In the genomic region with DNA sequence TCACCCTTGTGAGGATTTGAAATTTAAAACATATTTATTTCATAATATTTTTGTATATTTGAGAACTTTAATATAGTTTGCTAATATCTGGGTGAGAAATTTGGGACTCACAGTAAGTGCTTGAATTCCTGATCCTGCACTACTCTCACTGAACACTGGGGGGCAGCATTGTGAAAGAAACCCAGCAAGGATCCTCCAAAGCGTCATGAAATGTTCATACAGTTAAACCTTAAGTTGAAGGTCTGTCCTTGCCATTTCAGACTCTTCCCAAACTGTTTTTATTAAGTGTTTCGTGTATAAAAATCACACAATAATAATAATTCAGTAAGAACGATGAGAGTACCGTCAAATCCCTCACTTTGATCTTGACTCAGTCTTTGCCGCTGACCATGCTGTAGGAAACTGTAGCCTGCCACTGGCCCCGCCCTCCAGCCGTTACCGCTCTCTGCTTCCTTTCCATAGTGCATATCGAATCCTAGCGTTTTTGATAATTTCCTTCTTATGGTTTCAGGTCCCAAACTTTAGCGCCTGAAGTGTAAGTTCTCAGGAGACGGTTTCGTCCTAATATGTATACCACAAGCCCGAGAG, we compare ENCODE assay signal across 7 mouse cellular contexts. TPM values are rescaled to one million over a fixed set of nuclear protein-coding genes. Genes with fewer than 3 reads are reported as not detected.
DNase-seq lines count a peak whose midpoint lies in the region; ATAC-seq and TF ChIP-seq lines count a peak whose summit lies in the region.

No protein-coding gene starts in this region.

- H3K9ac ChIP-seq in intestine, postnatal 0 days (ENCODE audit: low read depth, low read length) = no peak overlapping the region
- 0 out of 2 replicates have a peak overlapping the region, but pooled peaks have one; percentile 3 for H3K9ac ChIP-seq in midbrain, embryonic 12.5 days (replicated peaks)

- no peak overlapping the region for H3K27ac ChIP-seq in intestine, postnatal 0 days (ENCODE audit: low read depth, low read length)
- no peak overlapping the region for H3K27ac ChIP-seq in midbrain, embryonic 12.5 days (replicated peaks)
- H3K27ac ChIP-seq in small intestine, adult 2 months (ENCODE audit: insufficient read depth, low read depth, low read length) = no peak overlapping the region

- no peaks in the 10 kb centered on the region for H3K36me3 ChIP-seq in intestine, postnatal 0 days (ENCODE audit: control insufficient read depth, insufficient read depth)
- no peaks in the 10 kb centered on the region for H3K36me3 ChIP-seq in midbrain, embryonic 12.5 days
- no peaks in the 10 kb centered on the region for H3K36me3 ChIP-seq in small intestine, adult 2 months (ENCODE audit: control insufficient read depth, insufficient read depth, low read length)

- 0 out of 2 replicates have a peak overlapping the region, but pooled peaks have one; percentile 5 for H3K4me3 ChIP-seq in intestine, postnatal 0 days (ENCODE audit: low read depth, low read length)
- no peak overlapping the region for H3K4me3 ChIP-seq in midbrain, embryonic 12.5 days
- H3K4me3 ChIP-seq in small intestine, adult 2 months (ENCODE audit: low read depth, low read length) = no peak overlapping the region

- H3K9me3 ChIP-seq in intestine, postnatal 0 days (ENCODE audit: control insufficient read depth) = no peaks in the 10 kb centered on the region
- H3K9me3 ChIP-seq in midbrain, embryonic 12.5 days = no peaks in the 10 kb centered on the region

- no peaks in the 10 kb centered on the region for H3K27me3 ChIP-seq in intestine, postnatal 0 days (replicated peaks; ENCODE audit: control insufficient read depth, insufficient read depth, low read length)
- H3K27me3 ChIP-seq in midbrain, embryonic 12.5 days = peaks cover 4% of the 10 kb centered on the region
- H3K27me3 ChIP-seq in small intestine, adult 2 months (ENCODE audit: control insufficient read depth, insufficient read depth, low read length) = no peaks in the 10 kb centered on the region

- DNase-seq in adrenal gland, adult 2 months = peak; percentile 82
- peak; percentile 78 for DNase-seq in embryo, embryonic 11 days
- DNase-seq in left cerebral cortex, postnatal 4 days = peak; percentile 74

- H3K4me2 ChIP-seq in intestine, postnatal 0 days (replicated peaks; ENCODE audit: low read depth) = peak overlapping the region; percentile 46; the same call in 1 of the 2 replicates
- peak overlapping the region; percentile 37 for H3K4me2 ChIP-seq in midbrain, embryonic 12.5 days (replicated peaks)

- intact Hi-C loops in left cerebral cortex, postnatal 4 days (cut with DNase I) = loop anchor here (5.0 kb wide), 1 partner anchor 427 kb away; a partner anchor contains a TSS

- H3K4me1 ChIP-seq in intestine, postnatal 0 days (replicated peaks; ENCODE audit: control insufficient read depth, insufficient read depth, low read length) = no peaks in the 10 kb centered on the region
- H3K4me1 ChIP-seq in midbrain, embryonic 12.5 days = peaks cover 4% of the 10 kb centered on the region; the same call in 1 of the 2 replicates
- H3K4me1 ChIP-seq in small intestine, adult 2 months (ENCODE audit: control insufficient read depth, insufficient read depth, insufficient read length, low read length) = no peaks in the 10 kb centered on the region; the same call in 1 of the 2 replicates

- TF ChIP-seq POLR2A in small intestine, adult 2 months (IDR thresholded peaks at IDR 0.05; ENCODE audit: low read depth, low read length) = no peak

- TF ChIP-seq CTCF in intestine, postnatal 0 days (IDR thresholded peaks at IDR 0.05; ENCODE audit: low read depth) = peak; percentile 91
- peak; percentile 23; the same call in 1 of the 2 replicates for TF ChIP-seq CTCF in small intestine, adult 2 months (IDR thresholded peaks at IDR 0.05; ENCODE audit: extremely low read depth, insufficient read length, insufficient replicate concordance, low read depth, low read length)

- ATAC-seq in granulocyte monocyte progenitor cell, adult 5-6 weeks (replicated peaks; ENCODE audit: poor library complexity, severe bottlenecking) = peak; percentile 87
- ATAC-seq in intestine, postnatal 0 days = no peak
- peak; percentile 72; the same call in 1 of the 2 replicates for ATAC-seq in midbrain, embryonic 12.5 days (ENCODE audit: low FRiP score, low read depth)

- WGBS in intestine, postnatal 0 days = 19% methylated on average over 14 of the region's 14 CpGs
- WGBS in midbrain, embryonic 12.5 days = 23% methylated on average over 14 of the region's 14 CpGs
- WGBS in small intestine, adult 2 months = 20% methylated on average over 14 of the region's 14 CpGs

RNA-seq across cellular contexts. Expression of a gene that starts 39.4 kb away (rescaled TPM):
- total RNA-seq in adrenal gland, adult 2 months (2021) = not detected
- not detected in 2 replicates for polyA plus RNA-seq in adrenal gland, adult 2 months (2012; rRNA removed)
- total RNA-seq in granulocyte monocyte progenitor cell, adult 5-6 weeks (2014; fragmentation: Nextera tagmentation) = not detected in 2 replicates
- not detected in 2 replicates for total RNA-seq in granulocyte monocyte progenitor cell, adult 5-6 weeks (2017)
- polyA plus RNA-seq in intestine, postnatal 0 days (2015; fragmentation: Nextera tagmentation; extraction: Ambion mirVana) = not detected in 2 replicates
- total RNA-seq in left cerebral cortex, postnatal 4 days (2021) = not detected
- polyA plus RNA-seq in midbrain, embryonic 12.5 days (2016; fragmentation: Nextera tagmentation; extraction: Ambion mirVana) = not detected in 2 replicates
- polyA plus RNA-seq in small intestine, adult 2 months (2012; rRNA removed) = not detected in 2 replicates
